Mouse (Mus musculus) CH12F3 (cell line): ENCODE measurements around the gene Slc4a2.
"Not testable (repeated sequence)": the region's sequence is repeated elsewhere in the genome, so short reads cannot be mapped to it uniquely, and the experiment has no call there.

Experiments used
- in situ Hi-C: fragments of 300-500 bp; cut with MboI; formaldehyde crosslinking; loops from 2 replicates; pipeline ENCODE4 v1.14.3; 2020; ENCODE audit warnings: low sequenced_read_pairs

Slc4a2 gene

GRCm38 (mm10) chr5:24393392-24393997, 30.1 kb upstream of the Slc4a2 start, which contains the start of gene Abcb8:
Gene Abcb8, plus strand, starts transcription at chr5:24393663.
- in situ Hi-C loops = no loop called here

DNA sequence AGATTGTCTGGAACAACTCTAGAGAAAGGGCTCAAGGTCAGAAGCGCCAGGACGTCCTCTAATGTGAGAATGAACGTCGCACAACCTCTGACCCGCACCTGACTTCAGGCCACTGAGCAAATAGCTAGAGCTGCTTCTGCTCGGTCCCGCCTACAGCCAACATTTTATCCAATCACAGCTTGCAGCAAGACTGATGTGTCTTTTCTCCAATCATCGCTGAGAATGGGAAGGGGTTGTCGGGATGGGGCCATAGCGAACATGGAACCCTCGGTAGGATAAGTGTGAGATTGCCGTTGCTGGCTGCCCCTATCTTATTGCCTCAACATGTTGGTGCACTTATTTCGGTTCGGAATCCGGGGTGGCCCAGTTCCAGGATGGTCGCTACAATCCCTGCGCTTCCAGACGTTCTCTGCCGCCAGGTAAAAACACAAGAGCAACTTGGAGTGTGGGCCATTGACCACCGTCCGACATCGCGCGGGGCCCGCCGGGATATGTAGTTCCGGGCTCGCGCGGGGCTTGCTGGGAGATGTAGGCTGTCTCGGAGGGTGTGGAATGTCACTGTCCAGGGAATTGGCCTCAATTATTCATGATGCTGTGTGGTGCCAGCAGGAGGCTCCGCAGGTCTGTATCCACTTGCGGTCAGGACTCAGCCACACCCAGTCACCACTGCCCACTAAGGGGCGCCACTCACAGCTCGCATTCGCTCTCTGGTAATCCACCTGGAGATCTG, 29.3 kb upstream of the Slc4a2 start:
- in situ Hi-C loops = no loop called here

DNA sequence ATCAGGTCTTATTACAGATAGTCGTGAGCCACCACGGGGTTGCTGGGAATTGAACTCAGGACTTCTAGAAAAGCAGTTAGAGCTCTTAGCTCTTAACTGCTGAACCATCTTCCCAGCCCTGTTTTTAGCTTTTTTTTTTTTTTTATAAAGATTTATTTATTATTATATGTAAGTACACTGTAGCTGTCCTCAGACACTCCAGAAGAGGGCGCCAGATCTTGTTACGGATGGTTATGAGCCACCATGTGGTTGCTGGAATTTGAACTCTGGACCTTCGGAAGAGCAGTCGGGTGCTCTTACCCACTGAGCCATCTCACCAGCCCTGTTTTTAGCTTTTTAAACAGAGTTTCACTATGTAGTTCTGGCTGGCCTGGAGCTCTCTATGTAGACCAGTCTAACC, 27.4 kb upstream of the Slc4a2 start:
- in situ Hi-C loops = not testable (repeated sequence)

DNA sequence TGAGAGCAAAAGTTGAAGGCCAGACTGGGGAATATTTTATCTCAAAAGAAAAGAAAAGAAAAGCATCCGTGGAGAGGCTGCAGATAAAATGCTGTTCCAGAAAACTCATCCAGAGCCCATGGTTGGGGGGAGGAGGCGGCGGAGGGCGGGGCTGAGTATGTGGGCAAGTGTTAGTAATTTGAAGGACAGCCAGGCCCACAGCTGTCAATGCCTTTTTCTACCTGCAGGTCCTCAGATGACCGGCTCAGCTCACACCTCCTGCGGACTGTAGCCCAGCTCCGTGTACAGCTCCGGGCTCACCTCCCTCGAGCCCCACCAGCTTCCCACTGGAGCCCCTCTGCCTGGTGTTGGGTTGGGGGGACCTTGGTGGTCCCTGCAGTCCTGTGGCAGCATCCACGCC, 24.0 kb upstream of the Slc4a2 start:
- in situ Hi-C loops = no loop called here

DNA sequence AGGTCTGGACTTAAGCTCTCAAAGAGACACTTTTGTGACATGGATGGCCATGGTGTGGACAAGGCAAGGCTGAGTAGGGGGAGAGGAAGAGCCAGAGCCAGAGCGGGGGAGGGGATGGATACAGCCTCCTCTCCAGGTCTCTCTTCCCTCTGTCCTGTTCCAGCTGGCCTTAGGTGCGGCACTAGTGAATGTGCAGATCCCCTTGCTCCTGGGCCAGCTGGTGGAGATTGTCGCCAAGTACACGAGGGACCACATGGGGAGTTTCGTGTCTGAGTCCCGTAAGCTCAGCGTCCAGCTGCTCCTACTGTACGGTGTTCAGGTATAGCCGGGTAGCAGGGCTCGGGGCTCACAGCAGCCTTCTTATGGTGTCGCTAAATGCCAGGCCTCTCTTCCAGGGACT, 23.3 kb upstream of the Slc4a2 start:
- in situ Hi-C loops = no loop called here

DNA sequence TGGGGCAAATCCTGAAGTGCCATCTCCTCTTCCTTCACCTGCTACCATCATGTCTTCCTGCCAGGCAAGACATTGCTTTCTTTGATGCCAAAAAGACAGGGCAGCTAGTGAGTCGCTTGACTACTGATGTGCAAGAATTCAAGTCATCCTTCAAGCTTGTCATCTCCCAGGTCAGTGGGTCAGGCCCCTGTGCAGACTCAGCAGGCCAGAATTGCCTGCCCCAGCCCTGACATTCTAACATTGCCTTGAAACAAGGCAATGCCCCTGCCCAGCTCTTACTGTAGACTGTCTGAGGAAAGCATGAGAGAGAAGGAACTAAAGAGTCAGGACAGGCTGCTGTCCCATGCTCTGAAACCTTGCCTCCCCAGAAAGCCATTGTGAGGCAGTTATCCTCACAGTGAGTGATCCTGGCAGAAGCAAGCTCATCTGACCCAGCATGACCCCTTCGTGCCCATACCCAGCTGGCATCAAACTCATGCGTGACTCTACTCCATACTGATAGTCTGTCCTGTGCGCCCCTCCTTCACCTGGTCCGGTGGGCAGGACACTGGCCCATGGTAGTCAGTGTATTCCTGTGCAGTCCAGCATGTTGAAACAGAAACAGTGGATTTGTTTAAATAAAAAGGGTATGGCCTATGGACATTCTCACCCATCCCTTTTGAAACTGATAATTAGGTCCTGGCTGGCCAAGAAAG, 22.6 kb upstream of the Slc4a2 start:
- in situ Hi-C loops = no loop called here

DNA sequence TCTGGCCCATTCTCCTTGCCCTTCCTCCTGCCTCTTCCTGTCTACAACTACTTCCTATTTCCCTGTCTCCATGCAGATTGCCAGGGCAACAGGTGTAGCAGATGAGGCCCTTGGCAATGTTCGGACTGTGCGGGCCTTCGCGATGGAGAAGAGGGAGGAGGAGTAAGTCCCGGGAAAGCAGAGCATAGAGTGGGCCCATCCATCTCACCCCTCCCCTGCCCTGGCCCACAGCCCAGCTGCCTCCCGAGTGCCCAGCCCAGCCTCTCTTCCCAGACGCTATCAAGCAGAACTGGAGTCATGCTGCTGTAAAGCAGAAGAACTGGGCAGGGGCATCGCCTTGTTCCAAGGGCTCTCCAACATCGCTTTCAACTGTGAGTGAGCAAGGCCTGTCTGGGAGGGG, 21.7 kb upstream of the Slc4a2 start:
- in situ Hi-C loops = no loop called here

DNA sequence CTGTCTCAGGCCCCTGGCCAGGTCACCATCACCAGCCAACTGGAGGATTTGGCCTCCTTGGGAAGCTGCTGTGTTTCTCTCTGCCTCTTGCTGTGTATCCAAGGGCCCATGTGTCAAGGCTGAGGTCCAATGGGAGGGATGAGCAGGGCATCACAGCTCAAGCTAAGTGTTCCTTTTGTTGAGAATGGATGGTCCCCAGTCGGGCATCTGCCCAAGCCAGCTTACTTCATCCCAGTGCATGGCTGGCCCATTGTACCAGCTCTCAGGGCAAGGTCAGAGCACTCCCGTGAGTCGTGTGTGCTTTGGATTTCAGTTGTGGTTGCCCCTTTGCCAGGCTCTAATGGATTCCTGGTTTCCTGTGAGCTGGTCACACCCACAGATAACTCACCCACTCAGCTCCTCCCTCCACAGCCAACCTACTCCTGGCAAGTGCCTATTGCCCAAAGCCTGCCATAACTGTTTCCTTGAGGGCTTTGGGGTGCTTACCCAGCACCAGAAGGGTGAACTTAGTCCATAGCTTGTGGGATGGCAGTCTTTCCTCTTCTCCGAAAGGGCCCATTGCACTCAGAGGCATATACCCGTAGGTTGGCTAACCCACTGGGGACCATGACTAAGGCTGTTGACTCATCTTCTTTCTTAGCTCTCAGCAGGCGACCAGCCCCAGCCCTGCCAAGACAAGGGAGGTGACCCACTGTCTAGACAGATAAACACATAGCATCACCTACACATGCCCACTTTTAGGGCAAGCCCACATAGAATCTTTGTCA, 18.9 kb upstream of the Slc4a2 start:
- in situ Hi-C loops = no loop called here

GRCm38 (mm10) chr5:24405389-24405876, 18.2 kb upstream of the Slc4a2 start:
- in situ Hi-C loops = no loop called here

GRCm38 (mm10) chr5:24408651-24409050, 15.0 kb upstream of the Slc4a2 start:
- in situ Hi-C loops = no loop called here

DNA sequence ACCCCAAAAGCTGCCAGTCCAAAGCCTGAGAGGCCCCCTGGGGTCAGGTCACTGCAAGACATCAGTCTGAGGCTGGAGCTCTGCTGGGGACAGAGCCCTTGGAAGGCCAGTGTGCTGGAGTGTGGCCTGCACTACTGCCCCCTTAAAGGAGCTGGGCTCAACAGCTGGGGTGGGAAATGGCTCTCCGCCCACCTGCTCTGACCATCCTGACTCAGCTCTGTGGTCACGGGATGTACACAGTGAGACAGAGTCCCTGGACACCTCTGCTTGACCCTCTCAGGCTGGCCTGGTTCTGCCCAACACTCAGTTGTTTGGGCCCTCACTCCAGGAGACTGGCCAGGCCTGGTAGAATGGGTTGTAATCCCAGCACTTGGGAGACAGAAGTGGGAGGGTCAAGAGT, 14.2 kb upstream of the Slc4a2 start:
- in situ Hi-C loops = no loop called here

DNA sequence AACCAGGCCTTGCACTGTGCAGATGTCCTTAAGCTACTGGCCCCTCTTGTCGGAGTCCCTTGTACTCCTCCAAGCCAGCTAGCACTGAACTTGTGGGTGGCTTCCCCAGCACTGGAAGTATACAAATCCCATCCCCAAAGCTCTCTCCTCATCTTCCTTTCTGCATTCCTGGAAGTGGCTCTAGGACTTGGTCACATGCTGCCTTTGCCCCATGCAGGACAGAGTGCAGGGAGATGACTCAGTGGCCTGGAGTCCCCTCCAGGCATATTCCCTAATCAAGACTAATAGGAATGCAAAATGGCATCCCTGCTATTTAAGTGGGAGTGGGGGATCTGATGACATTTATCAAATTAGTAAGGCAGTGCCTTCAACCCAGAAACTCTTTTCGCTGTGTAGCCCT, 11.6 kb upstream of the Slc4a2 start:
- in situ Hi-C loops = no loop called here

GRCm38 (mm10) chr5:24413042-24413693, 10.5 kb upstream of the Slc4a2 start, which contains the start of gene Asic3:
Gene Asic3, plus strand, starts transcription at chr5:24413392.
- in situ Hi-C loops = no loop called here

DNA sequence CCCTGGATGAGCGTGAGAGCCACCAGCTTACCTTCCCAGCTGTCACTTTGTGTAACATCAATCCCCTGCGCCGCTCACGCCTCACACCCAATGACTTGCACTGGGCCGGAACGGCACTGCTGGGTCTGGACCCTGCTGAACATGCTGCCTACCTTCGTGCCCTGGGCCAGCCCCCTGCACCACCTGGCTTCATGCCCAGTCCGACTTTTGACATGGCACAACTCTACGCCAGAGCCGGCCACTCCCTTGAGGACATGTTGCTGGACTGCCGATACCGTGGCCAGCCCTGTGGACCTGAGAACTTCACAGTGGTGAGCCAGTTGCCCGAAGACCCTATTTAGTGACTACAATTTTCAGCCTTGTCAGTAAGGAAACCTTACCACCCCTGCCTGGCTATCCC, 9.7 kb upstream of the Slc4a2 start:
- in situ Hi-C loops = no loop called here

GRCm38 (mm10) chr5:24416222-24416736, 7.4 kb upstream of the Slc4a2 start:
- in situ Hi-C loops = no loop called here

- in situ Hi-C loops = no loop called here
Measured at GRCm38 (mm10) chr5:24417587-24417986, 6.0 kb upstream of the Slc4a2 start.

DNA sequence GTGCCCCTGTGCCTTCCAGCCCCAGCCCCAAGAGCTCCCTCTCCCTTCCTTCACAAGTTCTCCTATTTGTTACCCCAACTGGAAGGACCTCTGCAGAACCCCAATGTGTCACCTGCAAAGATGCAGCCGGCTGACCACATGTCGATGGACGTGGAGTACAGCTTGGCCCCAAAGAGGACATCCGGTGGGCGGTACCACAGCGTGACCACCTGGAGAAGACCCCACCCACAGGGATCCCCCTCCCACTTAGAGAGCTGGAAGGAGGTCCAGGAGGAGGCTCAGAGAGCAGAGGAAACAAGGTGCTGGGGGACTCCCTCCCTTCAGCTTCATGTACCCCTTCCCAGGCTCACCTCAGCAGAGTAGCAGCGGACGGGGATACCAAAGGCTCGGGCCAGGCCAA, 3.3 kb upstream of the Slc4a2 start:
- in situ Hi-C loops = no loop called here

- in situ Hi-C loops = no loop called here
Measured at GRCm38 (mm10) chr5:24424004-24424781, 556 bp downstream of the Slc4a2 start.

DNA sequence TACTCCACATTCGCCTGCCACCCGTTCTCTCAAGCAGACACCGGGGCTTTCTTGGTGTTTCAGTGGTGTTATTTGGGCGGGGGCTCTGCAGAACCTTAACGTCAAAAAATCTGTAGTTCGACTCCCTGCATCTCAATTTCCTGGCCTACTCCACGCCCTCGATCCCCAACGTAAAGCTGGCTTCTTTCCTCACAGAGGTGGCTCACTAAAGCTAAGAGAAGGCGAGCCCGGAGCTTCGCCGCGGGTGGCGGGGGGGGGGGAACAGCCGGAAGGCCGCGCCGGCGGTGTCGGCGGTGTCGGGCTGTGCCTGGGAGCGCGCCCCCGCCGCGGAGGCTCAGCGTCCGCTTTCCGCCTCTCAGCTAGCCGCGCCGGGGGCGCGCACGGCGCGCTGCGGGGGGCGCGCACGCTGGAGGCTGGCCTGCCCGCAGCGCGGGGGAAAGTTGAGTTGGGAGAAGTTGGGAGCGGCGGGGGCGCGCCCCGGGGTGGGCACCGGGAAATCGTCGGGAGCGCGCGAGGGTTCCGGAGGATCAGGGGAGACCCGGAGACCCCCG, 1.3 kb downstream of the Slc4a2 start:
- in situ Hi-C loops = no loop called here
